Mouse (Mus musculus) forebrain, embryonic 11.5 days (tissue): ENCODE measurements around the gene Pdlim3. TPM values are rescaled to one million over a fixed set of nuclear protein-coding genes. Genes with fewer than 3 reads are reported as not detected.

Experiments
- ATAC-seq: fragments of 200-750 bp; cut with Nextera tagmentation; replicated peaks from 2 replicates; pipeline ENCODE4 v1.8.0; 2017; ENCODE audit warnings: moderate TSS enrichment; ENCODE audit not compliant: low FRiP score
- DNase-seq: peaks from one replicate; pipeline ENCODE4 v3.0.0-alpha.2; 2017; ENCODE audit warnings: low spot score
- H3K27ac ChIP-seq: fragments of 300-500 bp; sonication (generic); 2 replicates; pipeline ENCODE4 v1.5.1; 2014; ENCODE audit warnings: low read depth, low read length
- H3K27me3 ChIP-seq: fragments of 300-500 bp; sonication (generic); 2 replicates; pipeline ENCODE4 v1.6.1; 2014; ENCODE audit warnings: mild to moderate bottlenecking, low read length, mixed read lengths; ENCODE audit not compliant: control insufficient read depth, insufficient read depth
- H3K36me3 ChIP-seq: fragments of 300-500 bp; sonication (generic); 2 replicates; pipeline ENCODE4 v1.6.1; 2014; ENCODE audit warnings: mild to moderate bottlenecking, low read length, moderate library complexity, mixed read lengths; ENCODE audit not compliant: control insufficient read depth, insufficient read depth
- H3K4me1 ChIP-seq: fragments of 300-500 bp; sonication (generic); replicated peaks from 2 replicates; pipeline ENCODE4 v1.6.1; 2014; ENCODE audit warnings: low read length, mixed read lengths; ENCODE audit not compliant: control insufficient read depth, insufficient read depth
- H3K4me2 ChIP-seq: fragments of 300-500 bp; sonication (generic); 2 replicates; pipeline ENCODE4 v1.6.1; 2014; ENCODE audit warnings: low read depth, mild to moderate bottlenecking, low read length, moderate library complexity, mixed read lengths; ENCODE audit not compliant: severe bottlenecking
- H3K4me3 ChIP-seq: fragments of 300-500 bp; sonication (generic); 2 replicates; pipeline ENCODE4 v1.5.1; 2014; ENCODE audit warnings: low read depth, low read length
- H3K9ac ChIP-seq: fragments of 300-500 bp; sonication (generic); 2 replicates; pipeline ENCODE4 v1.6.1; 2014; ENCODE audit warnings: low read length
- H3K9me3 ChIP-seq: fragments of 300-500 bp; sonication (generic); 2 replicates; pipeline ENCODE4 v1.6.1; 2016; ENCODE audit warnings: low read length, mixed read lengths; ENCODE audit not compliant: control insufficient read depth
- WGBS: fragments of 180-500 bp; shearing (Covaris S2); extraction: QIAGEN DNeasy Blood & Tissue Kit; methylation state at CpG from one replicate; pipeline ENCODE4 v1.1.7; 2014; 5-methylcytosine and 5-hydroxymethylcytosine counted together
- polyA plus RNA-seq: library from polyadenylated mRNA; unstranded; fragments of >200 nt; fragmentation: Nextera tagmentation; extraction: Ambion mirVana; gene quantifications from 2 replicates; pipeline ENCODE4 v1.2.1, GENCODE M21; 2014

Pdlim3 gene
- polyA plus RNA-seq, 1 experiment from 2014 or later: 10.0 TPM

DNA sequence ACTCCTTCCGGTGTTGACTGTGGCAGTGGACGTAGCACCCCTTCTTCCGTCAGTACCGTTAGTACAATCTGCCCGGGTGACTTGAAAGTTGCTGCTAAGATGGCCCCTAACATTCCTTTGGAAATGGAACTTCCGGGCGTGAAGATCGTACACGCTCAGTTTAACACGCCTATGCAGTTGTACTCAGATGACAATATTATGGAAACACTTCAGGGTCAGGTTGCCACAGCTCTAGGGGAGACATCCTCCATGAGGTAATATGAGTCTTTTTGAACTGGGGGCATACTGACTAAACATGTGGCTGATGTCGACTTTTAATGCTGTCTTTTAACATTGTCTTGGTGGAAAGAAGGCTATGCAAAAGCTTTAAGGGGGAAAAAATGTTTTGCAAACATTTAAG, 28.4 kb downstream of the Pdlim3 start:
- H3K4me2 ChIP-seq: no peak overlapping the region
- no peaks in the 10 kb centered on the region for H3K36me3 ChIP-seq
- H3K27ac ChIP-seq: no peak overlapping the region
- no peaks in the 10 kb centered on the region for H3K27me3 ChIP-seq
- H3K4me3 ChIP-seq: no peak overlapping the region
- H3K9me3 ChIP-seq: no peaks in the 10 kb centered on the region
- H3K9ac ChIP-seq: no peak overlapping the region
- H3K4me1 ChIP-seq: no peaks in the 10 kb centered on the region
- WGBS: 87% methylated on average over 11 of the region's 11 CpGs
- no peak for DNase-seq
- no peak for ATAC-seq

GRCm38 (mm10) chr8:45916496-45916895, 31.2 kb downstream of the Pdlim3 start:
- H3K4me2 ChIP-seq: no peak overlapping the region
- no peaks in the 10 kb centered on the region for H3K27me3 ChIP-seq
- no peaks in the 10 kb centered on the region for H3K36me3 ChIP-seq
- ATAC-seq (no peak), DNase-seq (no peak)
- no peak overlapping the region for H3K9ac ChIP-seq
- 87% methylated on average over 3 of the region's 3 CpGs for WGBS
- no peaks in the 10 kb centered on the region for H3K9me3 ChIP-seq
- H3K4me3 ChIP-seq: no peak overlapping the region
- H3K27ac ChIP-seq: no peak overlapping the region
- no peaks in the 10 kb centered on the region for H3K4me1 ChIP-seq

DNA sequence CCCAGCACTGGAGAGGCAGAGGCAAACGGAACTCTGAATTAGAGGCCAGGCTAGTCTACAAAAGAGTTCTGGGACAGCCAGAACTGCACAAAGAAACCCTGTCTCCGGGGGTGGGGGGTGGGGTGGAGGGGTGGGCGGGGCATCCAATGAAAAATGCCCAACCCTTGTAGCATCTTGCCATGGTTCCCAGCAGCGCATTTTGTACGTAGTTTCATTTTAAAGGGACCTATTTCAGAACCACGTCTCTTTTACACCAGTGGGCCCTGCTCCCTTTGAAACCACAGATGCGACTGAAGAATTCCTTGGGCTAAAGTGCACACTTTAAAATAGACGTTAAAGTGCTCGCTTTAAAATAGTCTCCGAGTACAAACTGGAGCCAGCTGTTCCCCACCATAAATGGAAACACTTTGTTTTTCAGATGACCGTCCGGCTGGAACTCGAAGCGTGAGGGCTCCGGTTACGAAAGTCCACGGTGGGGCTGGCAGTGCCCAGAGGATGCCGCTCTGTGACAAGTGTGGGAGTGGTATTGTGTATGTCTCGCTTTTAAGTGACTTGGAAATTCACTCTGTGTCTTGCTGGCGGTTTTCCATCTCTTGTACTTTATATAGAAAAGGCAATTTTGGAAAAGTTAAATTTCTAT, 31.9 kb downstream of the Pdlim3 start:
- 86% methylated on average over 20 of the region's 20 CpGs for WGBS

GRCm38 (mm10) chr8:45918891-45919290, 33.6 kb downstream of the Pdlim3 start:
- DNase-seq: no peak
- WGBS: 90% methylated on average over 15 of the region's 15 CpGs
- H3K4me2 ChIP-seq: no peak overlapping the region
- H3K4me3 ChIP-seq: no peak overlapping the region
- H3K36me3 ChIP-seq: no peaks in the 10 kb centered on the region
- no peaks in the 10 kb centered on the region for H3K27me3 ChIP-seq
- no peak overlapping the region for H3K27ac ChIP-seq
- ATAC-seq: no peak
- no peaks in the 10 kb centered on the region for H3K4me1 ChIP-seq
- H3K9me3 ChIP-seq: no peaks in the 10 kb centered on the region; the same call in 1 of the 2 replicates
- H3K9ac ChIP-seq: no peak overlapping the region

More for the DNA sequence above, 31.9 kb downstream of the Pdlim3 start:
- Histone ChIP-seq H3K27me3 (no peaks in the 10 kb centered on the region), H3K4me1 (no peaks in the 10 kb centered on the region), H3K4me3 (no peak overlapping the region), H3K9me3 (no peaks in the 10 kb centered on the region), H3K4me2 (no peak overlapping the region), H3K27ac (no peak overlapping the region), H3K9ac (no peak overlapping the region), H3K36me3 (no peaks in the 10 kb centered on the region)
- DNase-seq: no peak
- no peak for ATAC-seq

- no peaks in the 10 kb centered on the region for H3K4me1 ChIP-seq
- no peak overlapping the region for H3K9ac ChIP-seq
- WGBS: 91% methylated on average over 7 of the region's 7 CpGs
- no peak overlapping the region for H3K4me2 ChIP-seq
- no peak overlapping the region for H3K4me3 ChIP-seq
- no peaks in the 10 kb centered on the region; the same call in 1 of the 2 replicates for H3K9me3 ChIP-seq
- H3K27ac ChIP-seq: no peak overlapping the region
- DNase-seq (no peak), ATAC-seq (no peak)
- H3K36me3 ChIP-seq: no peaks in the 10 kb centered on the region
- no peaks in the 10 kb centered on the region for H3K27me3 ChIP-seq
Observed at GRCm38 (mm10) chr8:45920392-45920791, 35.1 kb downstream of the Pdlim3 start.

- 96% methylated on average over 7 of the region's 7 CpGs for WGBS
Observed at GRCm38 (mm10) chr8:45922116-45922515, 36.9 kb downstream of the Pdlim3 start.

DNA sequence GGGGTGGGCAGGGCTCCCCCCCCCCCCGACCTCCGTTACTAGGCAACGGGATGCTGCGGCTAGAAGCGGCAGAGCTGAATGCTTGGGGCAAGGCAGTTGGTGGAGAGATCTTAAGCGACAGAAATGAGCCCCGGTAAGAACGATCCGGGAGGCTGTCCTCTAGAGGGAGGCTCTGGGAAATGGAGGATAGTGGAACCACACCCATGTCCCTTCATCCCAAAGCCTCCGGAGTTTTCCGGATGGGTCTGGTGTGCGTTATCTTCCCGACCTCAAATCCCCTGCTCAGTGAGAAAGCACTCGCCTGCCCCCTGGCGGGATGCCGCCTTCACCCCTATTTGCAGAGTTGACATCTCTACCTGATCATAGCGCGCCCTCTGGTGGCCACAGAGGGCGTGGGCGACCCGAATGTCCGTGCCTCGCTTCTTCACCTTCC, 49.3 kb downstream of the Pdlim3 start, which contains the start of gene Ccdc110:
Gene Ccdc110 (plus strand): TSS at position 38 of the 433 bp plus-strand sequence.
- no peaks in the 10 kb centered on the region for H3K36me3 ChIP-seq
- ATAC-seq (peak; percentile 90), DNase-seq (peak; percentile 98)
- peak within 1 kb of the TSS; percentile 28 for H3K4me3 ChIP-seq
- H3K4me2 ChIP-seq: peak within 1 kb of the TSS; percentile 56
- H3K27me3 ChIP-seq: no peaks in the 10 kb centered on the region
- H3K9me3 ChIP-seq: no peaks in the 10 kb centered on the region
- no peak within 1 kb of the TSS for H3K27ac ChIP-seq
- no peaks in the 10 kb centered on the region for H3K4me1 ChIP-seq
- H3K9ac ChIP-seq: peak within 1 kb of the TSS; percentile 2; the same call in 1 of the 2 replicates
- WGBS: 4% methylated on average over 23 of the region's 23 CpGs

More at GRCm38 (mm10) chr8:45922116-45922515, 36.9 kb downstream of the Pdlim3 start:
- no peaks in the 10 kb centered on the region; the same call in 1 of the 2 replicates for H3K9me3 ChIP-seq
- no peak overlapping the region for H3K4me2 ChIP-seq
- H3K36me3 ChIP-seq: no peaks in the 10 kb centered on the region
- no peaks in the 10 kb centered on the region for H3K27me3 ChIP-seq
- no peak overlapping the region for H3K9ac ChIP-seq
- DNase-seq: no peak
- no peak overlapping the region for H3K4me3 ChIP-seq
- ATAC-seq: no peak
- no peak overlapping the region for H3K27ac ChIP-seq
- no peaks in the 10 kb centered on the region for H3K4me1 ChIP-seq

DNA sequence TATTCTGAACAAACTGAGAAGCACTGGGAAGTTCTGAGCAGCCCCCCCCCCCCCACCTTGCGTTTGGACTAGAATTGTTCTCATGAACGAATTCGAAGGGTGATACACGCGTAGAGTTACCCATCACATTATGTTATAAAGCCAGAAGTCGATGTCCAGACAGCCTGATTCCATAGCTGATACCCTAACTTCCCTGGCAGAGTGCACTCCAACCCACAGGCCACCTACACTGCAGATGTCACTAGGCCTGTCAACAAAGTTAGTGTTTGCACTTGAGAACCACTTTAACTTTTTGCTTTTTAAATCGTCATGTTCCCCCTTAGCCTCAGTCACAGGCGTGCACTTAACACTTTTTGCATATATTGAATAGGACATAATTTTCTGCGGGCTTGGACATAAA, 51.7 kb downstream of the Pdlim3 start:
- no peak for ATAC-seq

GRCm38 (mm10) chr8:45946283-45946682, 61.0 kb downstream of the Pdlim3 start:
- H3K27ac ChIP-seq: no peak overlapping the region
- DNase-seq (no peak), ATAC-seq (no peak)
- no peak overlapping the region for H3K4me2 ChIP-seq
- 89% methylated on average over 4 of the region's 4 CpGs for WGBS
- no peak overlapping the region for H3K4me3 ChIP-seq
- no peaks in the 10 kb centered on the region for H3K36me3 ChIP-seq
- H3K9ac ChIP-seq: no peak overlapping the region
- no peaks in the 10 kb centered on the region for H3K4me1 ChIP-seq
- H3K9me3 ChIP-seq: no peaks in the 10 kb centered on the region
- H3K27me3 ChIP-seq: no peaks in the 10 kb centered on the region

More for the DNA sequence above, 51.7 kb downstream of the Pdlim3 start:
- Histone ChIP-seq H3K4me2 (no peak overlapping the region), H3K36me3 (no peaks in the 10 kb centered on the region), H3K9ac (no peak overlapping the region), H3K27me3 (no peaks in the 10 kb centered on the region), H3K4me1 (no peaks in the 10 kb centered on the region), H3K27ac (no peak overlapping the region), H3K9me3 (no peaks in the 10 kb centered on the region), H3K4me3 (no peak overlapping the region)
- DNase-seq: no peak
- WGBS: 90% methylated on average over 9 of the region's 9 CpGs
